Mouse (Mus musculus) cerebellum, adult 8-10 months (tissue): ENCODE results near the gene Smox.

Experiments
- DNase-seq: peaks from one replicate; pipeline ENCODE4 v3.0.0; 2022

Smox gene

DNA sequence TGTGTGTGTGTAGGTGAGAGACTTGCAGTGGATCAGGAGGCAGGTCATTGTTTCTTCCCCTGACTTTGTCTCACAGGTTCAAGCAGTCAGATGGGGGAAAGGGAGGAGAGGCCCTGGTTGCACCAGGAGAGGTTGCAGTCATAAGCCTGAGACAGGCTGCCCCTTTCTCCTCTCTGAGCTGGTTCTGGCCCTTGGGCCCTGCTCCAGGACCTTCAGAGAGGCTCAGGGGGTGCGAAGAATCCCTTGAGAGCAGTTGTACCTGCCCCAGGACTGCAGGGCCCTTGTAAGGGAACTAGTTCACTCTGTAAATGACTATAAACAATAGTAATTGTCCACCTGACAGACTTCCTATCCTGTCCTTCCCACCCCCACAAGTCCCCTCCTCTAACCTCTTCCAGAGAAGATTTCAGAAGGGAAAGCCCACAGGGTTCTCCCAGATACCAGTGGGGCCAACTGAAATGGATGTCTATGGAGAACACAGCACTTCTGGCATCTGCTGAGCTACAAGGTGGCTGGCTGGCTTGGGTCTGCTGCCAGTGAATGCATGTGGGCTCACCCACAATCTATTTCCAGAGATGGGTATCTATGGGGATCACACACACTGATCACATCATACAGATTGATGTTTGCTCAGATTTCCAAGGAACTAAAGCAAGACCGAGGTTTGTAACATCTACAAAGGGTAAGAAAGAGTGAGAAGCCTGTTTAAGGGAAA is 69.1 kb downstream of the Smox start:
- DNase-seq, result no peak

DNA sequence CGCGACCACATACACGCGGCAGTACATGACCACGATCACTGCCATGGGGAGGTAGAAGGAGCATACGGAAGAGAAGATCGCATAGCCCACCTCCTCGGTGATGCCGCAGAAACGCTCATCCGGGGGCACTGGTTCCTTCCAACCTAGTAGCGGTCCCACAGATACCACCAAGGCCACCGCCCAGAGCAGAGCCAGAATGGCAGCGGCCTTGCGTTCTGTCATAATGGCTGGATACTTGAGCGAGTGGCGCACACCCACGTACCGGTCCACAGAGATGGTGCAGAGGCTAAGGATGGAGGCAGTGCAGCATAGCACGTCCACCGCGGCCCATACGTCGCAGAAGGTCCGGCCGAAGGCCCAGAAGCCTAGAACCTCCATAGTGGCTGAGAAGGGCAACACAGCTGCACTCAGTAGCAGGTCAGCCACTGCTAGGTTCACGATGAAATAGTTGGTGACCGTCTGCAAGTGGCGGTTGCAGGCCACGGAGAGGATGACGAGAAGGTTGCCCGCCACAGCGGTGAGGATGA is 70.1 kb downstream of the Smox start:
- DNase-seq, result no peak

DNA sequence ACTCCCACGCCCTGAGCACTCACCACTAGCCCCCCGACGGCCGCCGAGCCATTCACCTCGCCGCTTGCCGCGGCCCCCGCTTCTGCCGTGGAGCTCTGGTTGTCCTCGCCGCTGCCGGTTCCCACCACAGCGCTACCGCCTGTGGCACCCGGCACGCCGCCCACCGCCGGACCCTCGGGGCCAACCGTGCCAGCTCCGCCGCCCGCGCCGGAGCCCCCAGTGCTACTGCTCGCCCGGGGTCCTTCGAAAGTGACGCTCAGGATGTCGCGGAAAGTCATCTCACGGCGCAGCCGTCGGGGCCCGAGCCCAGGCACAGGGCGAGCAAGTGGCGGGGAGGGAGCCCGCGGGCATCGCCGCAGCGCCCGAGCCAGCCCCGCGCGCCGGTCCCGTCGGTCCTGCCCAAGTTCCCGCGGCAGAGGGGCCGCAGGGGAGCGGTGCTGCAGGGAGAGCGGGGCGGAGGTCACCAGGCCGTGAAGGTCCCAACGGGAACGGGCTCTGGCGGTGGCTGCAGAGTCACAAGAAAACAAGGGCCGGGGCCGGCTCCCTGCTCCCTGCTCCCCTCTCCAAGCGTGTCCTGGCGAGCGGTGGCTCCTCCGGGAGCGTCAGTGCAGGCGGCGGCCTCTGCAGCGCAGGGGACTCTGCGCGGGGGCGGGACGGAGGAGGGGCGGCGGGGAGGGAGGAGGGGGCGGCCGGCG is 70.7 kb downstream of the Smox start, which contains the start of gene Adra1d:
Gene Adra1d, minus strand, starts transcription at position 393 of the 695 bp plus-strand sequence.
- DNase-seq, result no peak

DNA sequence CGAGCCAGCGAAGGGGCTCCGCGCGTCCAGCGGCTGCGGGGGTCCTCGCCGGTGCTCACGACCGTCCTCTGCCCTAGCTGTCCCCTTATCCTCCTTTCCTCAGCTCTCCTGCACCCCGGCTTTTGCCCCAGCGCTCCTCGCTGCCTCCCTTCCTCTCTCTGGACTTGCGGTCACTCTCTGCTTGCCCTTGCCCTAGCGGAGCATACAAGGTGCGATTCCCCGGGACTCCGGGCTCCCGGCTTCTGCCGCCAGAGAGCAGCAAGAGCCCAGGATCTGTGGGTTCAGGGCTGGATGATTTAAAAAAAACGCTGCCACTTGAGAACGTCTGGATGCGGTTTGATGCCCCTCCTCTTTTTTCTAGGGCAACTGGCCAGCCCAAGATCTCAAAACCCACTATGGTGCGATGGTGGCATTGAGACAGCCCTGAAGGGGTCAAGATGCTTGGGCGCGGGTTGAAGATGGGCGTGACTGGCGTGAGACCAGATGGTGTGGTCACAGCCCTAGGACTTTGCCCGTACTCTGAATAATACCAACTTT is 71.4 kb downstream of the Smox start:
- no peak for DNase-seq
